Mouse (Mus musculus) layer of hippocampus, postnatal 10 days (tissue): ENCODE results near the gene Akap8. TPM values are rescaled to one million over a fixed set of nuclear protein-coding genes. Genes with fewer than 3 reads are reported as not detected.

ENCODE experiments used
- DNase-seq, 2 experiments: peaks; one replicate each; pipeline ENCODE4 v3.0.0; 2021; ENCODE audit warnings: low spot score in 2 of 2
- total RNA-seq, 2 experiments: library from RNA; stranded (reverse); gene quantifications; 2 replicates each; pipeline ENCODE4 v1.2.3; 2021

Akap8 gene
- total RNA-seq, 2 experiments from 2014 or later = 88.7 to 112 TPM

DNA sequence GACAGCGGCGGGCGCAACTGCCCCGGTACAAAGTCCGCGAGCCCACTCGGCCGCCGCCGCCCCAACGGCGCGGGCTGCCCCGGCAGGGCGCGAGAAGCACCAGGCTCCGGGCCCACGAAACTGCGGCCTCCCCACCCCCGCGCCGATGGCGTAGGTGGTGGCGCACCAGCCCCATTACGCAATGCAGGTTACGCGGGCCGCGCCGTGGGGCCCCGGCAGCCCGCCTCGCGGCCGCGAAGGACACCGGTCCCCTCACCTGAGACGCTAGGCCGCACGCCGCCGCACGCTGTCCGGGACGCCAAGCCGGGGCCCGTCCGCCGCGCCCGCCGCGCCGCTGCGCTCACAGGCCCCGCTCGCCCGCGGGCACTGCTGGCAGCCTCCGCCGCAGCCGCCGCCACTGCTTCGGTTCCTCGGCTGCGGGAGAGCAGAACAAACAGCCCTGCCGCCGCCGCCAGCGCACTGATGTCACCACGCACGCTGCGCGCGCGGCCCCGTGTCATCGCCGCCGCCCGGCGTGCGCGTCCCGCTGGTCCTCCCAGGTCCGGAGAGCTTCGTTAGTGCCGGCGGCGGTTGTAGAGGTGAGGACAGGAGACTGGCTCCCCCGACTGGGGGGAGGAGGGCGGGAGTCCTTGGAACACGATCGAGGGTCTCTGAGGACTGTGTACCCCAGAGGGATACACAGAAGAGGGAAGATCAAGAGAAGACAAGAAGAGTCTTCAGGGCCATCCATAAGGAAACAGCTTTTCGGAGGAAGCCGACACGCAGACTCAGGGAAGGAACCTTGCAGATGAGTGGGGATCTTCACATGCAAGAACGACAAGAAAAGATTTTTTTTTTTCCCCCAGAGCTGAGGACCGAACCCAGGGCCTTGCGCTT is 36.5 kb downstream of the Akap8 start, which contains the start of gene Brd4:
Gene Brd4, minus strand, starts transcription at position 461 of the 876 bp plus-strand sequence.
- peak; percentile 92 to 93 for DNase-seq

- peak; percentile 53 to 60 for DNase-seq
Measured at GRCm38 (mm10) chr17:32283771-32284221, 37.2 kb downstream of the Akap8 start.

- no peak for DNase-seq
Measured at GRCm38 (mm10) chr17:32283341-32283740, 37.7 kb downstream of the Akap8 start.

DNA sequence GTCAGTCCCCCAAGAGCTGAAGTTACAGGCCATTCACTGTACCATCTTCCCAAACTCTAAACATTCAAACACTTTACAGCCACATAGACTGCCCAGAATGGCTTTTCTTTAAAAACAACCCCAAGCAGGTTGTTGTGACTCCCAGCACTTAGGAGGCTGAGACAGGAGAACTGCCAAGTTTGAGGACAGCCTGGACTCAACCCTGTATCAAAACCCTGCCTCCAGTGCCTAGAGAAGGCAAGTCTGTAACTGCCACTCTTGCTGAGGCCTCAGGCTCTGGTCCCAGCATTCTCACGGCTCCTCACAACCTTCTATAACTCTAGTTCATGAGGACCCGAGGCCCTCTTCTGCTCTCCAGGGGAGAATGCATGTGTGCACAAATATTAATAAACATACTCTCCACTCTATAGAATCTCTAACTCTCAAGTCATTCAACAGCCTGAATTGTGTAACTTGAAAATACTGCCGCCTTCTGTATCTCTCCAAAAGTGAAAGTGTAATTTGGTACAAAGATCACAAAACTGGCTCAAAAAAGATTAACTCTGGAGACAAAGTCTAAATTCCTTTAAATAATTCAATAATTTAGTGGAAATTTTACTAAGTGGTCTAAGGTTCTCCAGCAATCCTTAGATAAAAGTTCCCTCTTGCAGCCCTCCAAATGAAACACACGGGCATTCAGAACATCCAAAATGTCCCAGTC is 39.3 kb downstream of the Akap8 start:
- DNase-seq = no peak

GRCm38 (mm10) chr17:32281126-32281525 is 39.9 kb downstream of the Akap8 start:
- no peak for DNase-seq

- no peak for DNase-seq
Measured at GRCm38 (mm10) chr17:32280575-32280974, 40.5 kb downstream of the Akap8 start.

- DNase-seq = no peak
Measured at GRCm38 (mm10) chr17:32277201-32277600, 43.8 kb downstream of the Akap8 start.

- no peak for DNase-seq
Measured at GRCm38 (mm10) chr17:32275568-32275967, 45.5 kb downstream of the Akap8 start.

GRCm38 (mm10) chr17:32269151-32269550 is 51.9 kb downstream of the Akap8 start:
- no peak for DNase-seq

- DNase-seq = no peak
Measured at GRCm38 (mm10) chr17:32268540-32268960, 52.5 kb downstream of the Akap8 start.

- no peak for DNase-seq
Measured at GRCm38 (mm10) chr17:32268096-32268495, 52.9 kb downstream of the Akap8 start.

DNA sequence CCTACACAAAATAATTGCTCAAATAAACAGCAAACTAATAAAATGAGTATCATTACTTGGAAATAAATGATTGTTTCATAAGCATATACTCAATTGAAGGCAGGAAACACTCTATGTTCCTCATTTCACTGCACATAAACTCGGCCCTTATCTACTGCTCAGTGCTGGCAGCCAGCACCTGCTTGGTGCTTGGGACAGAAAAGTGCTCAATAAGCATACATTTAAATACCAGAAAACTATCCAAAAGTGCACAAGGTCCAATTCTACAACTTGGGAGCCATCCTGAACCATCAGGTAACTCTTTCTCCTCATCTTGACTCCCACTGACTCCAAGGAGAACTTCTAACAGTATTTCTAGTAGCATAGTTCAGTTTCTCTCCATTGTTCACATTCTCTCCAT is 53.4 kb downstream of the Akap8 start:
- no peak for DNase-seq

DNA sequence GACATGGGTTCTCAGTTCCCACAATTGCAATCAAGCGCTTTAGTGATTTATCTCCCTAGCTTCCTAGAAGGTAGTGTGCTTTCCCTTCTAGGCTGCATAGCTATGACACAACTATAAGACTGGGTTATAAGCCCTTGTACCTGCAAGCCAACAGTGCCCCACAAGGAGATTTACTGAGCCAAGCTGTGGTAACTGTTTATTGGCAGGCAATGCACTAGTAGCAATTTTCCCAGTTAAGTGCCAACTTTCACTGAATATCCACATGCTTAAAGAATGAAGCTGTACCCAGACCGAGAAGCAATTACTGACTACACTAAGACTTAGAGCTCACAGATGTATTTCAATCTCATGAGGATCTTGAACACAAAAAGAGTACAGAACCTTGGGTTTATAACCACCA is 57.4 kb downstream of the Akap8 start:
- DNase-seq = no peak

DNA sequence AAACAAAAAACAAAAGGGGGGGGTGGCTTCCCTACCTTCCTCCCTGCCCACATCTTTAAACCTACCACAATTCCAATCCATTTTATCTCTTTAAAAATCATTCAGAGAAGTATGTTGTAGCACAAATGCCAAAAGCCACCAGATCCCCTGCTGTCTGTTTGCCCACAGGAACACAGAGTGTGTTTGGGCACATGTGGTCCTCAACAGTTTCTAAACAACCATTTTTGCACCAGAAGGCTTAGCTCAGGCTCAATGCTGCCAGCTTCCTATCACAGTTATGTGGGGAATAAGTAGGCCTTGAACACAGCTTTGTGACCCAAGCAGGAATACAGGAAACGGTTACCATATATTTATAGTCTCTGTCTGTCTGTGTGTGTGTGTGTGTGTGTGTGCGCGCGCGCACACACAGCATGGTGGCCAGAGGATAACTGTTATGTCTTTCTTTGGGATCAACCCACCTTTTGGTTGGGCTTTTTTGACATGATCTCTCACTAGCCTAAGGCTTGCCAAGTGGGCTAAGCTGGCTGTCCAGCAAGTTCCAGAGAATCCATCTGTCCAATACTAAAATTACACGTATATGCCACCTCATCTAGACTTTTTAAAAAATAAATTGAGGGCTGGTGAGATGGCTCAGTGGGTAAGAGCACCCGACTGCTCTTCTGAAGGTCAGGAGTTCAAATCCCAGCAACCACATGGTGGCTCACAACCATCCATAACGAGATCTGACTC is 58.0 kb downstream of the Akap8 start:
- DNase-seq = peak; percentile 28 to 56

DNA sequence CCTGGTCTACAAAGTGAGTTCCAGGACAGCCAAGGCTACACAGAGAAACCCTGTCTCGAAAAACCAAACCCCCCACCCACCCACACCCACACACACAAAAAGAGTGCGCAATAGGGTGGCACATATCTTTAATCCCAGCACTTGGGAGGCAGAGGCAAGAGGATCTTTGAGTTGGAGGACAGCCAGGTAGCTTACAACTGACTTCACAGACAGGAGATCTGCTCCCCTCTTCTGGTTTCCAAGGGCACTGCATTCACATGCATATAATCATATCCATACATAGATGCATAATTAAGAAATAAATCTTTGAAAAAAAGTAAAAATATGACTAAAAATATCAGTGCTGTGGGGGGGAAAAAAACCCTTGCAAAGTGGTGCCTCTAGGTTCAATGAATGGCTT is 62.2 kb downstream of the Akap8 start:
- no peak for DNase-seq

DNA sequence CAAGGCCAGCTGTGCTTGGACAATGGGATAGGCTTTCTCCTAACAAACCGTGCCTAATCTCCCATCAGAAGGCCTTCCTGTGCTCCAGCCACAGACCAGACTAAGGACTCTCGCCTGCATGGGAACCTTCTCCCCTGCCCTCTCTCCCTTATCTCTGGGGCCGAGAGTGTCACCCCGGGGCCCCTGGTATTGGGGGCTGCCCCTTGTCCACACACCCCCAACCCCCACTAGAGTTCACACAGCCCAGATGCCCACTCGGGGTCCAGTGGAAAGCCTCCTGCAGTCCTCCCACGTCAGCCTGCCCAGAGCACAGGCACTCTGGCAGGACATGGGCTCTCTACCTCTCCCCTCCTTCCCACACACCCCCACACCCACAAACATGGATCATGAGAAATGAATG is 63.1 kb downstream of the Akap8 start:
- DNase-seq = no peak

DNA sequence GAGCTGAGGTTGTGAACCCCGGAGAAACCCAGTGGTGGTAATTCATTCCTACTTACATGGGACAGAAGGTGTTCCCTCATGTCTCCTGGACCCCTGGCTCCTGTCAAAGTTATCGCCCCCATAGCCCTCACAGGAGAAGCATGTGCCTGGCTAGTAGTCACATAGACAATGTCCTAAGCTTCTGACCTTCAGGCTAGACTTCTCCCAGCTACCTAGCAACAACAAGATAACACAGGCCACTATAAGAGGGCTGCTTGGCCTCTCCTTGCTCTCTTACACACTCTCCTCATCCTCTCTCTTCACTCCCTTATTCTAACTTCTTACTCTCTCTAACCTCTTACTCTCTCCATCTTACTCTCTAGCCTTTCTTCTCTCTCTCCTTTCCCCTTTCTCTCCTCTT is 63.6 kb downstream of the Akap8 start:
- DNase-seq = no peak

- no peak for DNase-seq
Measured at GRCm38 (mm10) chr17:32256896-32257295, 64.1 kb downstream of the Akap8 start.
